In the genomic region with DNA sequence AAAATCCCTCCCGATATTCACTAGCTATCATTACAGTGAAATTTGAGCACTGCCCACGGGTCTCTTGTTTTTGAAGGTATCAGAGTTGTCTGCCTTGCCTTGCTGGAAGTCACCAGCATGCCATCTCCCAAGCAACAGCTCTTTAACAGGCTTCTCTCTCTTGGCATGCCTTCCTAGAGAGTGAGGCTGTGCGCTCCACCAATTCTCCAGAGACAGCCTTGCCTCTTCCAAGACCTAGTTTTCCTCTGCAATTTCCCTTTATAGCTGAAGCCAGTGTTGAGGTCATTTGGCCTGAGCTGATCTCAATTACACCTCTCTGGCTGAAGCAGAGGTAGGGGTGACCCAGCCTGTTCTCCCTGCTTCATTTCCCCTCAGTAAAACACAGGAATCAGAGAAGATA, we compare ENCODE assay signal across 13 mouse cellular contexts.
A peak's percentile ranks its signal among the peaks of the same experiment; 100 is the strongest.
DNase-seq lines count a peak whose midpoint lies in the region; ATAC-seq lines count a peak whose summit lies in the region.
"Had no signal": no experiment of that assay in that cellular context is flagged by ENCODE, and none has a peak within 500 bp of the region (broad histone marks: within the 10 kb centered on the region; RNA-seq: fewer than 3 reads in every experiment).

No protein-coding gene starts in this region.

- ATAC-seq in frontal cortex, adult (ENCODE audit: low TSS enrichment) = peak; percentile 98
- ATAC-seq in liver, embryonic 11.5 days (replicated peaks; ENCODE audit: low FRiP score) = no peak
- no peak for ATAC-seq in liver, embryonic 12.5 days

- no peaks in the 10 kb centered on the region for H3K9me3 ChIP-seq in liver, embryonic 11.5 days (ENCODE audit: control insufficient read depth, low read length)
- H3K9me3 ChIP-seq in liver, embryonic 12.5 days (replicated peaks) = no peaks in the 10 kb centered on the region
- H3K9me3 ChIP-seq: neural tube, embryonic 12.5 days had no signal

- 71% methylated on average over 3 of the region's 3 CpGs for WGBS in liver, embryonic 11.5 days
- WGBS in liver, embryonic 12.5 days (ENCODE audit: insufficient replicate concordance) = 73% methylated on average over 3 of the region's 3 CpGs

- H3K9ac ChIP-seq in liver, embryonic 11.5 days (ENCODE audit: low read depth, low read length) = no peak overlapping the region
- no peak overlapping the region for H3K9ac ChIP-seq in liver, embryonic 12.5 days
- H3K9ac ChIP-seq: neural tube, embryonic 12.5 days had no signal

- no peaks in the 10 kb centered on the region for H3K27me3 ChIP-seq in liver, embryonic 11.5 days (replicated peaks; ENCODE audit: control insufficient read depth, insufficient read depth, low read length)
- H3K27me3 ChIP-seq in liver, embryonic 12.5 days (replicated peaks) = no peaks in the 10 kb centered on the region
- H3K27me3 ChIP-seq: neural tube, embryonic 12.5 days had no signal

- no peak overlapping the region for H3K4me2 ChIP-seq in liver, embryonic 11.5 days
- no peak overlapping the region for H3K4me2 ChIP-seq in liver, embryonic 12.5 days
- H3K4me2 ChIP-seq: neural tube, embryonic 12.5 days had no signal

- no peak overlapping the region for H3K4me3 ChIP-seq in liver, embryonic 11.5 days (ENCODE audit: low read depth, low read length)
- no peak overlapping the region for H3K4me3 ChIP-seq in liver, embryonic 12.5 days
- H3K4me3 ChIP-seq: neural tube, embryonic 12.5 days had no signal

- no peaks in the 10 kb centered on the region for H3K36me3 ChIP-seq in liver, embryonic 11.5 days (ENCODE audit: control insufficient read depth, insufficient read depth, low read length)
- no peaks in the 10 kb centered on the region for H3K36me3 ChIP-seq in liver, embryonic 12.5 days
- H3K36me3 ChIP-seq: neural tube, embryonic 12.5 days had no signal

- intact Hi-C loops in heart, postnatal 10 days (cut with DNase I) = no loop called here

- no peaks in the 10 kb centered on the region for H3K4me1 ChIP-seq in liver, embryonic 11.5 days (replicated peaks; ENCODE audit: control insufficient read depth, insufficient read depth, low read length)
- no peaks in the 10 kb centered on the region for H3K4me1 ChIP-seq in liver, embryonic 12.5 days
- H3K4me1 ChIP-seq: neural tube, embryonic 12.5 days had no signal

- no peak overlapping the region for H3K27ac ChIP-seq in liver, embryonic 11.5 days (ENCODE audit: low read depth, low read length)
- no peak overlapping the region for H3K27ac ChIP-seq in liver, embryonic 12.5 days
- H3K27ac ChIP-seq: macrophage; neural tube, embryonic 12.5 days had no signal

- no peak for DNase-seq in frontal cortex, postnatal 25 days (ENCODE audit: low spot score in 2 of 2)
- peak; percentile 11 for DNase-seq in liver, embryonic 11.5 days (ENCODE audit: low spot score)
- peak; percentile 31 to 50 for DNase-seq in heart, postnatal 10 days
- DNase-seq in right cerebral cortex, postnatal 14 days = peak; percentile 19
- no peak for DNase-seq in urinary bladder, adult 2 months (ENCODE audit: low spot score)
- no peak for DNase-seq in spleen, adult 18-20 months
- DNase-seq: kidney, postnatal 10 days; liver; thymus, postnatal 4 days had no signal

Comparison
In these comparisons a context has a peak if more than half of its experiments do, and no peak if none do; other contexts are left out.
1. DNase-seq: peak in liver, embryonic 11.5 days (single experiment), heart, postnatal 10 days (2 of 2) and right cerebral cortex, postnatal 14 days (single experiment); none in frontal cortex, postnatal 25 days (0 of 2), urinary bladder, adult 2 months (single experiment) and spleen, adult 18-20 months (0 of 2).